Mouse (Mus musculus): ENCODE data around the gene Cks1brt.
A peak's percentile ranks its signal among the peaks of the same experiment; 100 is the strongest.
"Not testable (repeated sequence)": the region's sequence is repeated elsewhere in the genome, so short reads cannot be mapped to it uniquely, and the experiment has no call there.

Gene Cks1brt

DNA sequence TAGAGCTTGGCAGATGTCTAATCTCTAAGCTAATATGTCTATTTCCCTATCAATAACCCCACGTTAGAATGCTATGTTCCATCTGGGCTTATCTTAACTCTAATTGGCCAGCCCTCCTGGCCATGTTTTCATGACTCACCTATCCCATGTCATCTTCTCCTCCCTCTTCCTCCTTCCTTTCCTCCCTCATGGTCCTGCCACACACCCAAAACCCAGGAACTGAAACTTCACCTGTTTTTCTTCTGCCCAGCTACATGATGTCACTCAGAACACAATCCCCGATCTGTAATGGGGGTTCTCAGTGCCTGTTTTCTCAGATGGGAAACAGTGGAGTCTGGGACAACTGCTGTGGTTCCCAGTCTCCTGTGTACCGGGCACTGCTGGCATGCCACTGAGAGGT is at the start of gene Cks1brt:
TSS of gene Cks1brt (plus strand) at position 301 of the 400 bp plus-strand sequence.
- no peak for DNase-seq

DNA sequence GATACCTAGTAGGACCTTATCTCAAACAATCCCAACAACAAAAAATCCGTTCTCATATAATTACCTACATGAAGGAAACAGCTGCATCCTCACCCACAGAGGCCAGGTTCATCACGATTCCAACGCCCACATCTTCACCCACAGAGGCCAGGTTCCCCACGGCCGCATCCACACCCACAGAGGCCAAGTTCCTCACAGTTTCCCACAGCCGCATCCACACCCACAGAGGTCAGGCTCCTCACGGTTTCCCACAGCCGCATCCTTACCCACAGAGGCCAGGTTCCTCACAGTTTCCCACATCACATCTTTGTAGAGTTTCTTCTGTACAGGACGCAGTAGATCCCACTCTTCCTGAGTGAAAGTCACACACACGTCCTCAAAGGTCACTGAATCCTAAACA is 38.5 kb upstream of the Cks1brt start:
- DNase-seq, result no peak

DNA sequence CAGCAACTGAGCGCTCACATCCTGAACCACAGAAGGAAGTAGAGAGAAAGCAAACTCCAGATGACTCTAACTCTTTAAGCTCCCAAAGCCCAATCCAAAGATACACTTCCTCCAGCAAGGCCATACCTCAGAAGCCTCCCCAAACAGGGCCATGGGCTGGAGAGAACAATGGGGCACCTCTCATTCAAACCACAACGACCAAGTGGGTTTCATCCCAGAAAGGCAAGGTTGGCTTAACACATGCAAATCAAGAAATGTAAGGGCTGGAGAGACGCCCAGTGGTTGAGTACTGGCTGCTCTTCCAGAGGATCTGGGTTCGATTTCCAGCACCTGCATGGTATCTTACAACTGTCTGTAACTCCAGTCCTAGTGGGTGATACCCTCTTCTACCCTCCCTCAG is 36.2 kb upstream of the Cks1brt start:
- no peak for DNase-seq

DNA sequence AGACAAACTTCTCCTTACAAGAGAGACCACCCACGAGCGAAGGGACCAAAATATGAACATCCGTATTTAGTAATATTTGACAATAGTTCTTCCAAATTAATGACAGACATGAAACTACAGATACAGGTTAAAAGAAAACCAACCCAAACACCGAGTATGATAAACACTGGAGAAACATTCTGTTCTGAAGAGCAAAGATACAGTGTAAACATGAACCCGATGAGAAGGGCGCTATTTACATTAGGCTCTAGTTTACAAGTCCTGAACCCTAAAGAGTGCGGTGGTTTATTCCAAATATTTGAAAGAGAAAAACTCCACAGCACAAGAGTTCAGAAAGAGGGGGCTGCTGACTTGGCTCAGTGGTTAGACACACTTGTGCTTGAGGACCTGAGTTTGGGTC is 34.7 kb upstream of the Cks1brt start:
- DNase-seq, result no peak

GRCm38 (mm10) chr8:85119052-85119981 is 32.4 kb upstream of the Cks1brt start:
- peak; percentile 91 to 93 for DNase-seq

GRCm38 (mm10) chr8:85120251-85120650 is 31.5 kb upstream of the Cks1brt start:
- not testable (repeated sequence) for DNase-seq

- no peak for DNase-seq
These were observed 28.7 kb upstream of the Cks1brt start, which contains the start of gene Zfp791 for GRCm38 (mm10) chr8:85122995-85123394. Zfp791 (minus strand) TSS chr8:85123095.

GRCm38 (mm10) chr8:85123691-85124090 is 28.0 kb upstream of the Cks1brt start:
- no peak for DNase-seq

DNA sequence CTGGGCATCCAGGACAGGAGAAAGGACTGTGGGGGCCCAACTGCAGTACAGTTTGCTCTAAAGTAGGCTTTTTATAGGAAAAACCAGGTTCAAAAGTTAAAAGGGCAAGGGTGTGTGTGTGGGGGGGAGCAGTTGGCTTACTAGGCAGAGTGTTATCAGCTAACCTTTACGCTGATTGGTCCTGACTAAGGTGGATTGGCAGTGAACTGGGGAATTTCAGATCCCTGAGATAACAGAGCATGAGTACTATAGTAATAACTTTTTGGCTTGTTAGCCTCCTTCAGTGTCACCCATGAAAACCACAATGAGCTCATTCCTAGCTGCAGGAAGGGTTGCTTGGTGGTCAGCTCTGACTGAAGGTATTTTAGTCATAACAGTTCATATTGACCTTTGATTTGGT is 19.4 kb upstream of the Cks1brt start:
- DNase-seq, result no peak

- DNase-seq, result not testable (repeated sequence)
These were observed 16.0 kb upstream of the Cks1brt start for GRCm38 (mm10) chr8:85135690-85136089.

DNA sequence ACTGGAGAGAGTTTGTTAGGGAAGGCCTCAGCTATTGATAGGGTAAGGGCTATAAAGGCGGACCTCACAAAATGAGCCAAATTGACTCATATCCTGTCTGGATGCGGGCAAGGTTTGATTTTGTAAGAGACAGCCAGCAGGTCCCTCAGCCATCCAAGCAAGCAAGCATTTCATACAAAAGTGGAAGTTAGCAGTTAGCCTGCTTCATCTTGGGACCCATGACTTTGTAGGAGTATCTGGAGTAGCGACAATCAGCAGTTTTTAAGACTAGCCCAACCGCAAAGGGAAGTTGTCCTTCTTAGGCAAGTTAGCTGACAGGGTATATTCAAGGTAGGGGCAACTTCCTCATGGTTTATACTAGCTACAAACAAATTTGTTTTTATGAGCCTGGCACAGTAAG is 9.2 kb upstream of the Cks1brt start:
- DNase-seq, result peak in 1 of 2 experiments; percentile 7

DNA sequence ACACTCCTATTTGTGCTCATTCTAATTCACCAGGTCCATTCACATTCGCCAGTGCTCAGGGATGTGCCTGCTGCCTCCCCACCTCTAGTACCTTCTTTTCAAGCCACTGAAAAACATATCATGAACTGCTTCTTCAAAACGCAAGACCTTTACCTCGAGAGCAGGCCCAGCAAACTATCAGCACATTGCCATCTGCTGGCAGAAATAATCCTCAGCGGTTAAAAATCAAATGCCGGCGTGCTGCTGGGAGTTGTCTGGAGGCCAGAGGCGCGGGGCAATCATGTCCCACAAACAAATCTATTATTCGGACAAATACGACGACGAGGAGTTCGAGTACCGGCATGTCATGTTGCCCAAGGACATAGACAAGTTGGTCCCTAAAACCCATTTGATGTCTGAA is 19.6 kb downstream of the Cks1brt start:
- DNase-seq, result peak; percentile 12 to 36

GRCm38 (mm10) chr8:85175892-85176291 is 24.2 kb downstream of the Cks1brt start:
- no peak for DNase-seq

DNA sequence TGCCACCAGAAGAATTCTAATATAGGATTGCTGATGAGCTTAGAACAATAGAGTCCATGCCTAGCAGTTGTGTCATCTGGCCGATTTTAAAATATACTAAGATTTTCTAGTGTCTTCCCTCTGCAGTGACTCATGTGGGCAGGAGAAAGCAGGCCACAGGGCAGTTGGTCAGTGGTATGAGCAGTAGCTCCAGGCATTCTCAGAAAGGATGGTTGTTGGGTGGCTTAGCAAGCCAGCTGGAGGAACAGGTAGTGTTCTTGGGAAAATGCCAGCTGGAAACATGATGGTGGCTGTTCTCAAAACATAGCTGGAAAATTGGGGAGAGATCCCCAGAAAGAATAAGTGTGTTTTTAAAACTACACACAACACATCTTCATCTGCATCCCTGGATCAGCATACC is 40.6 kb downstream of the Cks1brt start:
- DNase-seq, result no peak

DNA sequence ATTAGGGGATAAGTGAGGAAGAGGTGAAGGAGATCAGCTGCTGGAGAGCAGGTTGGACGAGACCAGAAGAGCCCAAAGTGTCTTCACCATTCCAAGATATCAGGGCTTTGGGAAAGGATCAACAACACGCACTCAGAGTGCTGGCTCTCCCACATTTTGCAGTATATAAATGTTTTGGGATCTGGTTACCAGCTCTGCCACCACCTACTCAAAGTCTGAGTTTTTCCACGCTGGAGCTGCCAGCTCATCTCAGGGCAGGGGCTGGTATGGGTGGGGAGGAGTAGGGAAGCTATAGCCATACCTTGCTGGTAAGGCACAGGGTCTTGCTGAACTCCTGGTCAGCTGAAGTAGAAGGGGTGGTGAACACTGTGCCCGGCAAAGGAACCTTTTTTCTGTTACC is 68.5 kb downstream of the Cks1brt start:
- DNase-seq, result no peak

GRCm38 (mm10) chr8:85220992-85221391 is 69.3 kb downstream of the Cks1brt start:
- DNase-seq, result peak; percentile 9 to 12
